Mouse (Mus musculus) thymus, adult 2 months (tissue): ENCODE measurements at regions not wholly inside any gene's neighbourhood (a gene's known extent, or its start where the extent isn't known, plus 50 kb on each side); places are given as distances from the start of the nearest gene placed in this dataset.

Source experiments
- DNase-seq: peaks from one replicate; pipeline ENCODE4 v3.0.0; 2021
- H3K27ac ChIP-seq: fragments of 200-500 bp; 2 replicates; pipeline ENCODE4 v1.5.1; 2012; ENCODE audit warnings: low read length, control low read depth; ENCODE audit not compliant: control insufficient read depth, insufficient read depth
- H3K27me3 ChIP-seq: fragments of 200-500 bp; 2 replicates; pipeline ENCODE4 v1.6.1; 2012; ENCODE audit warnings: mild to moderate bottlenecking, low read length, moderate library complexity, mixed read lengths; ENCODE audit not compliant: control insufficient read depth, insufficient read depth
- H3K36me3 ChIP-seq: fragments of 200-500 bp; 2 replicates; pipeline ENCODE4 v1.6.1; 2012; ENCODE audit warnings: mild to moderate bottlenecking, low read length, moderate library complexity; ENCODE audit not compliant: control insufficient read depth, insufficient read depth
- H3K4me1 ChIP-seq: fragments of 200-500 bp; replicated peaks from 2 replicates; pipeline ENCODE4 v1.6.1; 2012; ENCODE audit warnings: low read length; ENCODE audit not compliant: control insufficient read depth, insufficient read depth
- H3K4me3 ChIP-seq: fragments of 200-500 bp; 2 replicates; pipeline ENCODE4 v1.5.1; 2012; ENCODE audit warnings: mild to moderate bottlenecking, low read length, control low read depth, moderate library complexity; ENCODE audit not compliant: control insufficient read depth, insufficient read depth
- CTCF ChIP-seq: fragments of 200-500 bp; IDR thresholded peaks from 2 replicates; pipeline ENCODE4 v1.5.1; 2012; ENCODE audit warnings: mild to moderate bottlenecking, control low read depth, low read length, moderate library complexity, borderline replicate concordance; ENCODE audit not compliant: control insufficient read depth, poor library complexity, insufficient read depth; ENCODE audit errors: extremely low read depth
- POLR2A ChIP-seq: fragments of 200-500 bp; IDR thresholded peaks from 2 replicates; pipeline ENCODE4 v1.6.1; 2012; ENCODE audit warnings: mild to moderate bottlenecking, low read length, control low read depth, moderate library complexity; ENCODE audit not compliant: control insufficient read depth, poor library complexity, insufficient read depth; ENCODE audit errors: extremely low read depth
- WGBS: fragments of 180-500 bp; shearing (Covaris S2); methylation state at CpG from one replicate; pipeline ENCODE4 v1.1.7; 2018; 5-methylcytosine and 5-hydroxymethylcytosine counted together

GRCm38 (mm10) chr2:179182123-179182522 is 260.1 kb upstream of the Cdh4 start:
- Histone ChIP-seq H3K4me3 (no peak overlapping the region), H3K27ac (no peak overlapping the region), H3K36me3 (no peaks in the 10 kb centered on the region), H3K4me1 (no peaks in the 10 kb centered on the region), H3K27me3 (no peaks in the 10 kb centered on the region)
- DNase-seq, result no peak
- 91% methylated on average over 4 of the region's 4 CpGs for WGBS
- TF ChIP-seq POLR2A (no peak), CTCF (no peak)

GRCm38 (mm10) chr2:179192906-179193496 is 249.2 kb upstream of the Cdh4 start:
- no peaks in the 10 kb centered on the region for H3K36me3 ChIP-seq
- H3K4me1 ChIP-seq, result no peaks in the 10 kb centered on the region
- TF ChIP-seq POLR2A (no peak), CTCF (no peak)
- no peak overlapping the region for H3K4me3 ChIP-seq
- H3K27ac ChIP-seq, result no peak overlapping the region
- 79% methylated on average over 6 of the region's 6 CpGs for WGBS
- no peaks in the 10 kb centered on the region for H3K27me3 ChIP-seq
- DNase-seq, result no peak

- Histone ChIP-seq H3K4me1 (no peaks in the 10 kb centered on the region), H3K4me3 (no peak overlapping the region), H3K36me3 (no peaks in the 10 kb centered on the region), H3K27ac (no peak overlapping the region), H3K27me3 (no peaks in the 10 kb centered on the region)
- 52% methylated on average over 9 of the region's 9 CpGs for WGBS
- DNase-seq, result peak; percentile 25
- peak; percentile 30; the same call in 1 of the 2 replicates for TF ChIP-seq CTCF
- TF ChIP-seq POLR2A, result no peak
Measured at GRCm38 (mm10) chr2:179193507-179194160, 248.6 kb upstream of the Cdh4 start.

GRCm38 (mm10) chr2:179197471-179197870 is 244.8 kb upstream of the Cdh4 start:
- DNase-seq, result no peak
- no peak for TF ChIP-seq POLR2A
- H3K4me1 ChIP-seq, result no peaks in the 10 kb centered on the region
- no peak overlapping the region for H3K4me3 ChIP-seq
- H3K36me3 ChIP-seq, result no peaks in the 10 kb centered on the region
- 89% methylated on average over 1 of the region's 1 CpGs for WGBS
- no peaks in the 10 kb centered on the region for H3K27me3 ChIP-seq
- H3K27ac ChIP-seq, result no peak overlapping the region

GRCm38 (mm10) chr2:179200495-179200894 is 241.7 kb upstream of the Cdh4 start:
- no peak for DNase-seq
- TF ChIP-seq POLR2A (no peak), CTCF (no peak)
- H3K4me1 ChIP-seq, result no peaks in the 10 kb centered on the region
- no peak overlapping the region for H3K27ac ChIP-seq
- 17% methylated on average over 6 of the region's 6 CpGs for WGBS
- H3K4me3 ChIP-seq, result no peak overlapping the region
- no peaks in the 10 kb centered on the region for H3K27me3 ChIP-seq
- no peaks in the 10 kb centered on the region for H3K36me3 ChIP-seq

- DNase-seq, result no peak
- whole genome bisulfite sequencing, result 70% methylated on average over 10 of the region's 10 CpGs
- no peaks in the 10 kb centered on the region for H3K27me3 ChIP-seq
- H3K27ac ChIP-seq, result no peak overlapping the region
- no peaks in the 10 kb centered on the region for H3K36me3 ChIP-seq
- no peak overlapping the region for H3K4me3 ChIP-seq
- no peak for TF ChIP-seq CTCF
- no peaks in the 10 kb centered on the region; the same call in 1 of the 2 replicates for H3K4me1 ChIP-seq
Measured at GRCm38 (mm10) chr2:179210164-179210805, 231.9 kb upstream of the Cdh4 start.
